Mouse (Mus musculus) left cerebral cortex, adult 18-20 months (tissue): Measurements from ENCODE around the gene Cd320. TPM values are rescaled to one million over a fixed set of nuclear protein-coding genes. Genes with fewer than 3 reads are reported as not detected.
A peak's percentile ranks its signal among the peaks of the same experiment; 100 is the strongest.
"Not testable (repeated sequence)": the region's sequence is repeated elsewhere in the genome, so short reads cannot be mapped to it uniquely, and the experiment has no call there.

Experiments
- DNase-seq, 2 experiments: peaks; one replicate each; pipeline ENCODE4 v3.0.0; 2021 to 2022; ENCODE audit warnings: low spot score in 2 of 2, mixed read lengths in 1 of 2
- long read RNA-seq, 2 experiments: library from polyadenylated mRNA; stranded (forward); transcript quantifications; one replicate each; pipeline ENCODE4 v2.0.0; 2021
- total RNA-seq, 2 experiments: library from RNA; stranded (reverse); gene quantifications; 2 replicates each; pipeline ENCODE4 v1.2.3; 2021

Gene Cd320
- 10 to 100 TPM; 24.2 to 24.4 TPM for total RNA-seq
- long read RNA-seq, experiment 1, transcript Cd320-201 (5 exons, 2,209 nt), result major isoform, 24 of 28 reads
- long read RNA-seq, experiment 1, partial matches to known transcripts, result 2 of 28 reads
- long read RNA-seq, experiment 1, other reads (novel, unspliced or antisense), result 1 of 28 reads
- long read RNA-seq, experiment 2, transcript Cd320-201 (5 exons, 2,209 nt), result major isoform, 27 of 29 reads
- long read RNA-seq, experiment 2, partial matches to known transcripts, result 0 of 29 reads
- long read RNA-seq, experiment 2, other reads (novel, unspliced or antisense), result 1 of 29 reads

GRCm38 (mm10) chr17:33842966-33843795 is at the start of gene Cd320:
Cd320 (plus strand) TSS chr17:33843091.
- peak; percentile 92 to 94 for DNase-seq

DNA sequence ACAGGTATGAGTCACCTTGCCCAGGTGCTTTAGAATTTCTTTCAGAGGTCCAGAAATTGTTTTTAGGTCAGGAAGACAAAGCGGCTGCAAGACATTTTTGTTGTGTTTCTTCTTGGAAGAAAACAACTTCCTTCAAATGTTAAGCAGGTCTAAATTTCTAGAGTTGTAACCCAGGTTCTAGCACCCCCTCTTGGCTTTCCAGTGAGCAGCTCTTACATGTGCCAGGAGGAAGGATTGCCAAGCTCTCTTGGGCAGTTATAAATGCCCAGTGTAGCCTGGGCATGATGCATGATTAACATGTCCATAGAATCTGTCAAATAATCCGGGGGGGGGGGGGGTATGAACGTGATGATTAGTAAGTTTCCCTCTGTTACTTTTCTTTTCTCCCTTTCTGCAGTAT is 44.6 kb upstream of the Cd320 start:
- DNase-seq, result no peak

GRCm38 (mm10) chr17:33799277-33799676 is 43.6 kb upstream of the Cd320 start:
- DNase-seq, result no peak

DNA sequence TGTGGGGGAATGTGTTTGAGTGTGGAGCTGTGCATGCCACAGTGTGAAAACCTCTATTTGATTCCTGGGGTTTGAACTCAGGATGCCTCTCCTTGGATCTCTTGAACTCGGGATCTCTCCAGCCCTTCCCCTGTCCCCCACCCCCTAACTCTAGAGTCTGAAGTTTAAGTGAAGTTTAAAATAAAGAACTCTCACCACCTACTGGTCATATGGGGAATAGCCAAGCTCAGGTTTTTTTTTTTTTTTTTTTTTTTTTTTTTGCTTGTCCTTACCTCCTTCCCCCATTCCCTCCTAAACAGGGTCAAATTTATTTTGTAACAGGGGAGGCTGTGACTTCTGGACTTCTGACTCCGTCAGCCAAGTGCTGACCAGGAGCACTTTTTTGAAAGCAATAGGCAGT is 40.7 kb upstream of the Cd320 start:
- no peak for DNase-seq

DNA sequence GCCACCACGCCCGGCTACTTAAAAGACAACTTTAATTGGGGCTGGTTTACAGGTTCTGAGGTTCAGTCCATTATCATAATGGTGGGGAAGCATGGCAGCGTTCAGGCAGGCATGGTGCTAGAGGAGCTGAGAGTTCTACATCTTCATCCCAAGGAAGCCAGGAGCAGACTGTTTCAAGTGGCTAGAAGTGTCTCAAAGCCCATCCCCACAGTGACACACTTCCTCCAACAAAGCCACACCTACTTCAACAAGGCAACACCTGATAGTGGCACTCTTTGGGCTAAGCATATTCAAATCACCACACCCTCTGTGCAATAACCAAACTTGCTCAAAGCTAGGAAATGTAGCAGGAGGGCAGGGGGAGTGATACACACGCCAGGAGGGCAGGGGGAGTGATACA is 38.7 kb upstream of the Cd320 start:
- DNase-seq, result no peak

- DNase-seq, result no peak
Measured at GRCm38 (mm10) chr17:33804745-33805144, 38.1 kb upstream of the Cd320 start.

- DNase-seq, result no peak
Measured at GRCm38 (mm10) chr17:33807181-33807888, 35.6 kb upstream of the Cd320 start.

DNA sequence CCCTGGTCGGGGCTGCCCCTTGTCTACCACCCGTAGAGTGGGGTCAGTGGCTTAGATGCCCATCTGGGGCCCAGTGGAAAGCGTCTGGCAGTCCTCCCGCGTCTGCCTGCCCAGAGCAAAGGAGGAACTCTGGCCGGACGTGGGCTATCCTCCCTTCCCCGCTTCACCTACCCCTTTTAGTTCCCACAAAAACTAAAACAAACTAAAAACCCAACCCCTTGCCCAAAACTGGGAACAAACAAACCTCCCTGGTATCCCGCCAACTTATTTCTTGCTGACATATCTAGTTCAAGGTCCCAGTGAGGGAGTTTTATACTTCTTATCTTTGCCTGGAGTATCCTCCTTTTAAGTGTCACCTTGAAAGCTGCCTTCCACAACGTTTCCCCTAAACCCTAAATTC is 34.7 kb upstream of the Cd320 start:
- no peak for DNase-seq

DNA sequence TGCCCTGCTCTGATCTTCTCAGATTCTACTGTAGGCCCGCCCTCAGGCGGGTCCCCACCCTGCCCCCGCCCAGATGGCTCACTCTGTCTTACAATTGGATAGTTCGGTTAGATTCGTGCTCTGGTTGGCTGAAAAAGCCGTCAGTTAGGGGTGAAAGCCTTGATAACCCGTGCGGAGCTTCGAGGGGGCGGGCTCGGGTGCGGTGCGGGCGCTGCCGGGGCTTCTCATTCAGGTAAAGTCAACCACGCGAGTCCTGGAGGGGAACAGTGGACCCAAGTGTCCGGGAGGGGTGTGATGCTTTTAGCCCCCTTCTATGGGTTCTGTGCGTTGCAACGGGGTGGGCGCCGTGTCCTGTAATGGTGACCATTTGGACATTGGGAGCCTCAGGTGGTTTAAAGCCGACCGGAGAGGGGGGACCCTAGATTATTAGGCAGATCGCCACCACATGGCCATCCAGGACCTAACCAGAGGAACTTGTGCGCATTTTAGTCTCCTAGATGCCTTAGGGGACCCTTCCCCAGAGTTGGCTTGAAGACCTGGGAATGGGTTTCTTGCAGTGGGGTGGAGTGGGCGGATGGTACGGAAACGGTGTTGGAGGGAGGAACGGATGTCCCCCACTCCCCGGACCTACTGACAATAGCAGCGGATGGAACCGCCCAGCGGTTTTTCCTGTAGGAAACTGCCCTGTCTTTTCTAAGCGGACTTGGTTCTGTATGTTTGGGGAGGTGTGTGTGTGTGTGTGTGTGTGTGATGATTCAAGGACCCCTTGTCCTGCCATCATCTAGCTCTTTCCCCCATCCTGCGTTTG is 32.4 kb upstream of the Cd320 start, which contains the start of gene Kank3:
Kank3 (plus strand) TSS at position 186 of the 808 bp plus-strand sequence.
- DNase-seq, result peak; percentile 94 to 95

GRCm38 (mm10) chr17:33811142-33811516 is 31.8 kb upstream of the Cd320 start:
- no peak for DNase-seq

DNA sequence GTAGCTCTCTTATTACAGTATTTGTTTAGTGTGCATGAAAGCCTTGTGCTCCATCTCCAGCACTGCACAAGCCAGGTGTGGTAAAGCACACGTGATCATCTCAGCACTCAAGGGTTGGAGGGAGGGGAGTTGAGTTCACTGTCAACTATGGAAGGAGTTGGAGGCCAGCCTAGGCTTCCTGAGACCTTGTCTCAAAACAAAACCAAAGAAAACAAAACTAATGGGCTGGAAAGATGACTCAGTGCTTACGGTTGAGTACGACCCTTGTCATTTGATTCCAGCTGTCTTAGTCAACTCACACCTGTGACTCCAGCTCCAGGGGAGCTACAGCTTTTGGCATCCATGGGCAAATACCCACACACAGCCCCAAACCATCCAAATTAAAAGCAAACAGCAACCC is 30.4 kb upstream of the Cd320 start:
- no peak for DNase-seq

GRCm38 (mm10) chr17:33812990-33813389 is 29.9 kb upstream of the Cd320 start:
- no peak for DNase-seq

- no peak for DNase-seq
Measured at GRCm38 (mm10) chr17:33815399-33815798, 27.5 kb upstream of the Cd320 start.

DNA sequence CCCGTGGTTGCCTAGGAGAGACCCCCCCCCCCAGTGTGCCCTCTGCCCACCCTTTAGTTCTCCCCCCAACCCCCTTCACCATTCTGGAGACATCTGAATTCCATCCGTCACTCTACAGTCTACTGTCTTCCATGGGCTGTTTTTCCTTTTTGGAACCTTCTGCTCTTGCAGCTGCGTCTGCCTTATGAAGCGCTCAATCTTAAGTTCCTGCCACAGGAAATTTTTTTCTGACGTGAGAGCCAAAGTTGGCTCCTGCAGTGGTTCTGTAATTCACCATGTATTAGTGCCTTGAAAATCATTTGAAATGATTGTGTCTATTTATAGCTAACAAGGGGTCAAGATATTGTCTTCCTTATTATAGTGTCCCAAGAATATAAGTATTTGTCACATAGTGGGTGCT is 26.3 kb upstream of the Cd320 start:
- no peak for DNase-seq

DNA sequence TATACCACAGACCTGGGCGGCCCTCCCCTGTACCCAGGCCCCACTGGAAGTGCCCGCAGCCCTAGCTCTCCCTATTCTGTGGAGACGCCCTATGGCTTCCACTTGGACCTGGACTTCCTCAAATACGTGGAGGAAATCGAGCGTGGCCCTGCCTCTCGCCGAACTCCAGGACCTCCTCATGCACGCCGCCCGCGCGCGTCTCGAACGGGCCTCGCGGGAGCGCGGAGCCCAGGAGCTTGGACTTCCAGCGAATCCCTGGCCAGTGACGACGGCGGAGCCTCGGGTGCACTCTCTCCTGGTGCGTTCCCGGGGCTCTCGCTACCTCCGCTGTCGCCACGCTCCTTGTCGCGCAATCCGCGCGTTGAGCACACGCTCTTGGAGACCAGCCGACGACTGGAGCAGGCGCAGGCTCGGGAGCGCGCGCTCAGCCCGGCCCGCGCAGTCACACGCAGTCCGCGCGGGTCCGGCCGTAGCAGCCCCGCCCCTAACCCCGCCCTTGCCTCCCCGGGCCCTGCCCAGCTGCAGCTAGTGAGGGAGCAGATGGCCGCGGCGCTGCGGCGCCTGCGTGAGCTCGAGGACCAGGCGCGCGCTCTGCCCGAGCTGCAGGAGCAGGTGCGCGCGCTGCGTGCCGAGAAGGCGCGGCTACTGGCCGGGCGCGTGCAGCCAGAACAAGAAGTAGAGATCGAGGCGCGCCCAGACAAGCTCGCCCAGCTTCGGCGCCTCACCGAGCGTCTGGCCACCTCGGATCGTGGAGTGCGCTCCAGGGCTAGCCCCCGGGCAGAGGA is 25.5 kb upstream of the Cd320 start:
- peak; percentile 85 to 94 for DNase-seq

- no peak for DNase-seq
Measured at GRCm38 (mm10) chr17:33817969-33818643, 24.8 kb upstream of the Cd320 start.

- no peak for DNase-seq
Measured at GRCm38 (mm10) chr17:33822436-33822959, 20.4 kb upstream of the Cd320 start.

GRCm38 (mm10) chr17:33823171-33823570 is 19.7 kb upstream of the Cd320 start:
- DNase-seq, result not testable (repeated sequence)
